Mouse (Mus musculus): ENCODE results near the gene Nr4a1.

DNA sequence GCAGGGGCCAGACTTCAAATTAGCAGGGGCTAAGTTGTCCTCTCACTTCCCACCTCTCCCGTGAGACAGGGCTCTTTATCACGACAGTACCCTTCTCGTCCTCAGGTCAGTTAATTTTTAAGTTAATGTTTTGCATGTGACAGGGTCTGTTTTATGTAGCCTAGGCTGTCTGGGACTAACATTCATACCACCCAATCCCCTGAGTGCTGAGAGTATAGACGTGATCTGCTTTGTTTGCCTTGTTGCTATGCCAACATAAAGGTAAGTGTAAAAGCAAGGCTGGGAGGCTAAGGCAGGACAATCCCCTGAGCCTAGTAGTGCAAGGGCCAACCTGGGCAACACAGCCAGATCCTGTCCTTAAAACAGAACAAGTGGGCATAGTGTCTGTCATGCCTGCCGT is 55.4 kb downstream of the Nr4a1 start:
- no peak for TF ChIP-seq POLR2A (IDR thresholded peaks at IDR 0.05; ENCODE audit: insufficient read depth, low read depth, low read length)
- no peak for TF ChIP-seq EP300 (IDR thresholded peaks at IDR 0.05; ENCODE audit: insufficient read depth, low read depth, low read length)

Measured in heart, adult 2 months (tissue).